Mouse (Mus musculus) intestine, embryonic 15.5 days (tissue): ENCODE data around the gene Grhl1. TPM values are rescaled to one million over a fixed set of nuclear protein-coding genes. Genes with fewer than 3 reads are reported as not detected.
A peak's percentile ranks its signal among the peaks of the same experiment; 100 is the strongest.

Source experiments
- ATAC-seq: fragments of 200-750 bp; cut with Nextera tagmentation; 2 replicates; pipeline ENCODE4 v1.8.0; 2017; ENCODE audit warnings: moderate TSS enrichment, moderate library complexity
- H3K27ac ChIP-seq: fragments of 300-500 bp; sonication (generic); 2 replicates; pipeline ENCODE4 v1.5.1; 2015; ENCODE audit warnings: mild to moderate bottlenecking, inconsistent platforms
- H3K27me3 ChIP-seq: fragments of 300-500 bp; sonication (generic); replicated peaks from 2 replicates; pipeline ENCODE4 v1.6.1; 2015; ENCODE audit warnings: inconsistent platforms
- H3K36me3 ChIP-seq: fragments of 300-500 bp; sonication (generic); 2 replicates; pipeline ENCODE4 v1.6.1; 2015; ENCODE audit warnings: inconsistent platforms
- H3K4me1 ChIP-seq: fragments of 300-500 bp; sonication (generic); replicated peaks from 2 replicates; pipeline ENCODE4 v1.6.1; 2015; ENCODE audit warnings: inconsistent platforms
- H3K4me2 ChIP-seq: fragments of 300-500 bp; sonication (generic); replicated peaks from 2 replicates; pipeline ENCODE4 v1.6.1; 2015; ENCODE audit warnings: mild to moderate bottlenecking, inconsistent platforms
- H3K4me3 ChIP-seq: fragments of 300-500 bp; sonication (generic); replicated peaks from 2 replicates; pipeline ENCODE4 v1.5.1; 2015; ENCODE audit warnings: inconsistent platforms
- H3K9ac ChIP-seq: fragments of 300-500 bp; sonication (generic); 2 replicates; pipeline ENCODE4 v1.6.1; 2015; ENCODE audit warnings: inconsistent platforms
- H3K9me3 ChIP-seq: fragments of 300-500 bp; sonication (generic); 2 replicates; pipeline ENCODE4 v1.6.1; 2016; ENCODE audit warnings: inconsistent platforms
- WGBS: fragments of 180-500 bp; shearing (Covaris S2); methylation state at CpG from one replicate; pipeline ENCODE4 v1.1.7; 2015; 5-methylcytosine and 5-hydroxymethylcytosine counted together
- polyA plus RNA-seq: library from polyadenylated mRNA; unstranded; fragments of >200 nt; fragmentation: Nextera tagmentation; extraction: Ambion mirVana; gene quantifications from 2 replicates; pipeline ENCODE4 v1.2.1, GENCODE M21; 2015

Grhl1 gene
- polyA plus RNA-seq, 1 experiment from 2014 or later, result 0.83 TPM

GRCm38 (mm10) chr12:24651642-24652342 lies 79.7 kb downstream of the Grhl1 start:
- ATAC-seq, result peak; percentile 89
- peak overlapping the region; percentile 70 for H3K4me2 ChIP-seq
- H3K27ac ChIP-seq, result peak overlapping the region; percentile 85
- peaks cover 17% of the 10 kb centered on the region; the same call in 1 of the 2 replicates for H3K4me1 ChIP-seq
- peak overlapping the region; percentile 80 for H3K9ac ChIP-seq
- H3K9me3 ChIP-seq, result no peaks in the 10 kb centered on the region
- no peaks in the 10 kb centered on the region for H3K27me3 ChIP-seq
- peaks cover 25% of the 10 kb centered on the region for H3K36me3 ChIP-seq
- WGBS, result 1% methylated on average over 36 of the region's 36 CpGs
- peak overlapping the region; percentile 70 for H3K4me3 ChIP-seq

GRCm38 (mm10) chr12:24654065-24654862 lies 82.2 kb downstream of the Grhl1 start:
- H3K9ac ChIP-seq, result no peak overlapping the region
- no peak for ATAC-seq
- peaks cover 17% of the 10 kb centered on the region; the same call in 1 of the 2 replicates for H3K4me1 ChIP-seq
- no peak overlapping the region for H3K4me3 ChIP-seq
- H3K4me2 ChIP-seq, result no peak overlapping the region
- H3K27ac ChIP-seq, result no peak overlapping the region
- no peaks in the 10 kb centered on the region for H3K27me3 ChIP-seq
- WGBS, result 85% methylated on average over 16 of the region's 16 CpGs
- no peaks in the 10 kb centered on the region for H3K9me3 ChIP-seq
- H3K36me3 ChIP-seq, result peaks cover 27% of the 10 kb centered on the region

GRCm38 (mm10) chr12:24656436-24656835 lies 84.4 kb downstream of the Grhl1 start:
- no peak overlapping the region for H3K27ac ChIP-seq
- peaks cover 33% of the 10 kb centered on the region for H3K36me3 ChIP-seq
- H3K9ac ChIP-seq, result no peak overlapping the region
- peaks cover 10% of the 10 kb centered on the region; the same call in 1 of the 2 replicates for H3K4me1 ChIP-seq
- 79% methylated on average over 3 of the region's 3 CpGs for WGBS
- H3K9me3 ChIP-seq, result no peaks in the 10 kb centered on the region
- H3K4me2 ChIP-seq, result no peak overlapping the region
- H3K4me3 ChIP-seq, result no peak overlapping the region
- no peak for ATAC-seq
- H3K27me3 ChIP-seq, result no peaks in the 10 kb centered on the region

GRCm38 (mm10) chr12:24658998-24659397 lies 86.9 kb downstream of the Grhl1 start:
- no peaks in the 10 kb centered on the region for H3K9me3 ChIP-seq
- H3K36me3 ChIP-seq, result peaks cover 30% of the 10 kb centered on the region
- 91% methylated on average over 4 of the region's 4 CpGs for WGBS
- no peak overlapping the region for H3K4me3 ChIP-seq
- peaks cover 2% of the 10 kb centered on the region; the same call in 1 of the 2 replicates for H3K4me1 ChIP-seq
- no peak overlapping the region for H3K4me2 ChIP-seq
- H3K27me3 ChIP-seq, result no peaks in the 10 kb centered on the region
- H3K27ac ChIP-seq, result no peak overlapping the region
- ATAC-seq, result peak; percentile 42; the same call in 1 of the 2 replicates
- H3K9ac ChIP-seq, result no peak overlapping the region

GRCm38 (mm10) chr12:24659923-24660322 lies 87.8 kb downstream of the Grhl1 start:
- no peaks in the 10 kb centered on the region for H3K9me3 ChIP-seq
- no peak overlapping the region for H3K4me3 ChIP-seq
- ATAC-seq, result no peak
- no peak overlapping the region for H3K27ac ChIP-seq
- no peak overlapping the region for H3K4me2 ChIP-seq
- peaks cover 24% of the 10 kb centered on the region for H3K36me3 ChIP-seq
- no peak overlapping the region for H3K9ac ChIP-seq
- WGBS, result 88% methylated on average over 9 of the region's 9 CpGs
- H3K27me3 ChIP-seq, result no peaks in the 10 kb centered on the region
- peaks cover 2% of the 10 kb centered on the region; the same call in 1 of the 2 replicates for H3K4me1 ChIP-seq

- Histone ChIP-seq H3K27me3 (no peaks in the 10 kb centered on the region), H3K4me3 (no peak overlapping the region), H3K4me2 (no peak overlapping the region), H3K9me3 (no peaks in the 10 kb centered on the region), H3K27ac (no peak overlapping the region), H3K4me1 (peaks cover 2% of the 10 kb centered on the region; the same call in 1 of the 2 replicates), H3K9ac (no peak overlapping the region), H3K36me3 (peaks cover 13% of the 10 kb centered on the region)
- WGBS, result 84% methylated on average over 4 of the region's 4 CpGs
- no peak for ATAC-seq
Measured at GRCm38 (mm10) chr12:24661100-24661499, 89.0 kb downstream of the Grhl1 start.

- H3K4me3 ChIP-seq, result no peak overlapping the region
- H3K36me3 ChIP-seq, result peaks cover 8% of the 10 kb centered on the region; the same call in 1 of the 2 replicates
- no peaks in the 10 kb centered on the region for H3K4me1 ChIP-seq
- no peaks in the 10 kb centered on the region for H3K27me3 ChIP-seq
- no peak for ATAC-seq
- WGBS, result 78% methylated on average over 5 of the region's 5 CpGs
- H3K9me3 ChIP-seq, result no peaks in the 10 kb centered on the region
- no peak overlapping the region for H3K4me2 ChIP-seq
- H3K27ac ChIP-seq, result no peak overlapping the region
- H3K9ac ChIP-seq, result no peak overlapping the region
Measured at GRCm38 (mm10) chr12:24662131-24662530, 90.0 kb downstream of the Grhl1 start.

Other genes starting within 250 kb of the Grhl1 start
- 19.5 and 19.9 TPM in 2 replicates for gene Taf1b, start 73.9 kb upstream of the Grhl1 start, polyA plus RNA-seq
- gene Klf11, start 79.0 kb downstream of the Grhl1 start, polyA plus RNA-seq, result 8.9 and 10.9 TPM in 2 replicates
- 2.1 and 2.3 TPM in 2 replicates for gene Cys1, start 109.5 kb downstream of the Grhl1 start, polyA plus RNA-seq
- gene Rrm2, start 136.0 kb downstream of the Grhl1 start, polyA plus RNA-seq, result 161 and 178 TPM in 2 replicates